Mouse (Mus musculus) liver, embryonic 16.5 days (tissue): ENCODE results near the gene Spast. TPM values are rescaled to one million over a fixed set of nuclear protein-coding genes. Genes with fewer than 3 reads are reported as not detected.
A peak's percentile ranks its signal among the peaks of the same experiment; 100 is the strongest.
"Not testable (repeated sequence)": the region's sequence is repeated elsewhere in the genome, so short reads cannot be mapped to it uniquely, and the experiment has no call there.

Source experiments
- ATAC-seq: fragments of 200-750 bp; cut with Nextera tagmentation; 2 replicates; pipeline ENCODE4 v1.8.0; 2017; ENCODE audit warnings: low read depth, mild to moderate bottlenecking, moderate number of reproducible peaks, moderate library complexity
- H3K27ac ChIP-seq: fragments of 300-500 bp; sonication (generic); 2 replicates; pipeline ENCODE4 v1.5.1; 2014; ENCODE audit warnings: mild to moderate bottlenecking, low read length
- H3K27me3 ChIP-seq: fragments of 300-500 bp; sonication (generic); 2 replicates; pipeline ENCODE4 v1.6.1; 2014; ENCODE audit warnings: low read depth, low read length, mixed read lengths; ENCODE audit not compliant: control insufficient read depth, insufficient read depth
- H3K36me3 ChIP-seq: fragments of 300-500 bp; sonication (generic); 2 replicates; pipeline ENCODE4 v1.6.1; 2014; ENCODE audit warnings: mild to moderate bottlenecking; ENCODE audit not compliant: control insufficient read depth, insufficient read depth
- H3K4me1 ChIP-seq: fragments of 300-500 bp; sonication (generic); 2 replicates; pipeline ENCODE4 v1.6.1; 2014; ENCODE audit warnings: low read depth, low read length, mixed read lengths; ENCODE audit not compliant: control insufficient read depth
- H3K4me2 ChIP-seq: fragments of 300-500 bp; sonication (generic); 2 replicates; pipeline ENCODE4 v1.6.1; 2014; ENCODE audit warnings: low read depth, low read length, mixed read lengths
- H3K4me3 ChIP-seq: fragments of 300-500 bp; sonication (generic); 2 replicates; pipeline ENCODE4 v1.5.1; 2014; ENCODE audit warnings: low read depth, mild to moderate bottlenecking, low read length
- H3K9ac ChIP-seq: fragments of 300-500 bp; sonication (generic); 2 replicates; pipeline ENCODE4 v1.6.1; 2014; ENCODE audit warnings: low read depth, low read length
- H3K9me3 ChIP-seq: fragments of 300-500 bp; sonication (generic); replicated peaks from 2 replicates; pipeline ENCODE4 v1.6.1; 2016; ENCODE audit warnings: low read length; ENCODE audit not compliant: control insufficient read depth
- WGBS: fragments of 180-500 bp; shearing (Covaris S2); extraction: QIAGEN DNeasy Blood & Tissue Kit; methylation state at CpG from one replicate; pipeline ENCODE4 v1.1.7; 2014; ENCODE audit not compliant: insufficient replicate concordance; 5-methylcytosine and 5-hydroxymethylcytosine counted together
- polyA plus RNA-seq: library from polyadenylated mRNA; unstranded; fragments of >200 nt; fragmentation: Nextera tagmentation; extraction: Ambion mirVana; gene quantifications from 2 replicates; pipeline ENCODE4 v1.2.1, GENCODE M21; 2015

Spast gene
- polyA plus RNA-seq, 1 experiment from 2014 or later: 4.2 TPM

DNA sequence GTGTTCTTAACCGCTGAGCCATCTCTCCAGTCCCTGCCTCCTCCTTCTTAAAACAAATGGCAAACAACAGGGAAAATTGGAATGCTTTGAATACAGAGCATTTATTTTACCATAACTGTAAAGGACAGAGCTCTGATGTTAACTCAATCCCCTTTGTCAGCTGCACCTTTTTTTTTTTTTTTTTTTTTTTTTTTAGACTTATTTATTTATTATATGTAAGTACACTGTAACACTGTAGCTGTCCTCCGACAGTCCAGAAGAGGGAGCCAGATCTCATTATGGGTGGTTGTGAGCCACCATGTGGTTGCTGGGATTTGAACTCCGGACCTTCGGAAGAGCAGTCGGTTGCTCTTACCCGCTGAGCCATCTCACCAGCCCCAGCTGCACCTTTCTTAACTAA is 20.1 kb upstream of the Spast start:
- Histone ChIP-seq H3K9me3 (no peaks in the 10 kb centered on the region), H3K4me3 (no peak overlapping the region), H3K4me1 (peaks cover 19% of the 10 kb centered on the region), H3K9ac (no peak overlapping the region), H3K4me2 (no peak overlapping the region), H3K36me3 (no peaks in the 10 kb centered on the region), H3K27ac (no peak overlapping the region), H3K27me3 (no peaks in the 10 kb centered on the region)
- ATAC-seq: no peak
- 93% methylated on average over 6 of the region's 6 CpGs for WGBS

- Histone ChIP-seq H3K4me3 (no peak overlapping the region), H3K27ac (no peak overlapping the region), H3K4me1 (no peaks in the 10 kb centered on the region), H3K36me3 (no peaks in the 10 kb centered on the region), H3K9me3 (no peaks in the 10 kb centered on the region), H3K9ac (no peak overlapping the region), H3K27me3 (no peaks in the 10 kb centered on the region), H3K4me2 (no peak overlapping the region)
- 31% methylated on average over 5 of the region's 5 CpGs for WGBS
- ATAC-seq: peak; percentile 35
Observed at GRCm38 (mm10) chr17:74322400-74323054, 16.3 kb upstream of the Spast start.

DNA sequence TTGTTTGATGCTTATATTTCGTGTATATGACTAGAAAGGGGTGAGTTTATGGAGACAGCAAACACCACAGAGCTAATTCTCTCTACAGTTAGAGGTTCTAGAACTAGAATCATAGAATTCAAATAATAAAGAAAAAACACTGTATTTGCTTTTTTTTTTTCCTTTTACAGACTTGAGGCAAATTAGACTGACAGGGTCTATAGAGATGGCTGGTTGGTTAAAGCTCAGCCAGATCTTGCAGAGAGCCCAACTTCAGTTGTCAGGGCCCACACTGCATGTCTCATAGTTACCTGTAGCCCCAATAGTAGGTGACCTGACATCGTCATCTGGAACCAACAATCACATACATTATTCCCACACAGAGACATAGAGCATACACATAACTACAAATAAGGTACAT is 14.9 kb upstream of the Spast start, which contains the start of gene Dpy30:
Gene Dpy30, minus strand, starts transcription at position 101 of the 400 bp plus-strand sequence.
- WGBS: 56% methylated on average over 2 of the region's 2 CpGs
- no peaks in the 10 kb centered on the region for H3K9me3 ChIP-seq
- no peaks in the 10 kb centered on the region for H3K27me3 ChIP-seq
- H3K36me3 ChIP-seq: no peaks in the 10 kb centered on the region
- no peaks in the 10 kb centered on the region for H3K4me1 ChIP-seq
- no peak for ATAC-seq
- no peak within 1 kb of the TSS for H3K4me3 ChIP-seq
- H3K4me2 ChIP-seq: no peak within 1 kb of the TSS
- H3K27ac ChIP-seq: no peak within 1 kb of the TSS
- no peak within 1 kb of the TSS for H3K9ac ChIP-seq

GRCm38 (mm10) chr17:74327195-74327594 is 11.6 kb upstream of the Spast start:
- H3K9me3 ChIP-seq, H3K27me3 ChIP-seq, H3K27ac ChIP-seq, H3K4me1 ChIP-seq, H3K4me3 ChIP-seq, H3K36me3 ChIP-seq, ATAC-seq, H3K9ac ChIP-seq, H3K4me2 ChIP-seq: not testable (repeated sequence)
- WGBS: 66% methylated on average over 7 of the region's 7 CpGs

GRCm38 (mm10) chr17:74328146-74328545 is 10.6 kb upstream of the Spast start:
- H3K36me3 ChIP-seq, H3K4me1 ChIP-seq, H3K9ac ChIP-seq, H3K4me3 ChIP-seq, H3K27ac ChIP-seq, H3K27me3 ChIP-seq, H3K9me3 ChIP-seq, H3K4me2 ChIP-seq: not testable (repeated sequence)
- ATAC-seq: peak; percentile 39; the same call in 1 of the 2 replicates
- 47% methylated on average over 2 of the region's 2 CpGs for WGBS

DNA sequence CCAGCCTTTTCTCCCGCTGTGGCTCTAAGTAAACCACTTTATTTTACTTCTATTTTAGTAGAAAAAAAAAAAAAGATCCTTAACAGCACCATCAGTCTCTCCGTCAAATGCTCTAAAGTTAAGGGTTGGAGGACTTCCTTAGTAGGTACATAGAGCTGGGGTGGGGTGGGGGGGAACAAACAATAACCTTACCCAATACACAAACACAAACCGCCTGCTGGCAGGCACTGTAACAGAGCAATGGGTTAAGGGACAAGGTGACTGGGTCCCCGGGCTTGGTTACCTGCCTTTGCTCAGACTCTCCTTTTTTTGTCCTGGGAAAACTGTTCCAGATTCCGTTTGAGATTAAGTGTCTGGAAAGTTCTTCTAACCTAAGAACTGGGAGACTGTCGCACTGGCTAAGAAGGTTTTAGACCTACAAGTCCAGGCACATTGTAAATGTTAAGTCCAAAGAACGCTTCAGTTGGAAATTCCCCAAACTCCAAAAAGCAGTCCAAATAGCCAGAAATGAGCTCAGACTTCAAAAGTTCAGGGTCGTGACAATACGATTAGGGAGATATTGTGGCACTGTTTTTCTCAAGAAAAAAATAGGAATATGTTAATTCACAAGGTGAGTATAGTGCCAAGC is 7.6 kb upstream of the Spast start:
- Histone ChIP-seq H3K36me3 (no peaks in the 10 kb centered on the region), H3K4me3 (no peak overlapping the region), H3K27me3 (no peaks in the 10 kb centered on the region), H3K27ac (peak overlapping the region; percentile 18; the same call in 1 of the 2 replicates), H3K9ac (no peak overlapping the region), H3K4me2 (no peak overlapping the region), H3K4me1 (no peaks in the 10 kb centered on the region), H3K9me3 (no peaks in the 10 kb centered on the region)
- peak; percentile 78 for ATAC-seq
- 60% methylated on average over 9 of the region's 9 CpGs for WGBS

GRCm38 (mm10) chr17:74338225-74338931 is 409 bp upstream of the Spast start:
- Histone ChIP-seq H3K36me3 (no peaks in the 10 kb centered on the region), H3K9ac (peak overlapping the region; percentile 98), H3K4me1 (peaks cover 29% of the 10 kb centered on the region), H3K4me2 (peak overlapping the region; percentile 75), H3K27ac (peak overlapping the region; percentile 93), H3K27me3 (no peaks in the 10 kb centered on the region), H3K9me3 (no peaks in the 10 kb centered on the region), H3K4me3 (peak overlapping the region; percentile 94)
- ATAC-seq: peak; percentile 96
- under 1% methylated on average over 37 of the region's 50 CpGs for WGBS

- WGBS: 71% methylated on average over 5 of the region's 5 CpGs
- Histone ChIP-seq H3K4me1 (peaks cover 29% of the 10 kb centered on the region), H3K4me3 (no peak overlapping the region)
Observed at GRCm38 (mm10) chr17:74341151-74341550, 2.4 kb downstream of the Spast start.

DNA sequence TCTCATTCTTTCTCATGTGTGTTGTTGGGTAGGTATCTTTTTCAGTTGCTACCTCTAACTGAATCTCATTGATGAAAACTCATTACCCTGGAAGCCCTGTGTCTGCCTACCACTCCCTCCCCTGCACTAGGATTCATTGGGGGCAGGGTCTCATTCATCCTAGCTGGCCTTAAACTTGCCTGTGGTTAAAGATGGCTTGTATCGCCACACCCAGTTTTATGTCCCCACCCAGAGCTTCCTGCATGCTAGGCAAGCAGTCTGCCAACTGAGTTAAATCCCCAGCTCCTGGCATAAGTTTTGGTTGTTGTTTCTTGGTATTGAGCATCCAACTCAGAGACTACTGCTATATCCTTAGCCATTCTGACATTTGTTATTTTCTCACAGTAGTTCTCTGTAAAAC is 24.8 kb downstream of the Spast start:
- ATAC-seq: no peak
- Histone ChIP-seq H3K27me3 (no peaks in the 10 kb centered on the region), H3K9me3 (no peaks in the 10 kb centered on the region), H3K4me2 (no peak overlapping the region), H3K9ac (no peak overlapping the region), H3K27ac (no peak overlapping the region), H3K36me3 (no peaks in the 10 kb centered on the region; the same call in 1 of the 2 replicates), H3K4me1 (no peaks in the 10 kb centered on the region; the same call in 1 of the 2 replicates), H3K4me3 (no peak overlapping the region)
- 25% methylated on average over 1 of the region's 1 CpGs for WGBS

More at GRCm38 (mm10) chr17:74341151-74341550, 2.4 kb downstream of the Spast start:
- ATAC-seq: no peak
- Histone ChIP-seq H3K4me2 (peak overlapping the region; percentile 8; the same call in 1 of the 2 replicates), H3K27me3 (no peaks in the 10 kb centered on the region), H3K27ac (no peak overlapping the region), H3K36me3 (no peaks in the 10 kb centered on the region), H3K9me3 (no peaks in the 10 kb centered on the region), H3K9ac (no peak overlapping the region)
